Mouse (Mus musculus) liver, postnatal 0 days (tissue): Measurements from ENCODE around the gene U2af2. TPM values are rescaled to one million over a fixed set of nuclear protein-coding genes. Genes with fewer than 3 reads are reported as not detected.
A peak's percentile ranks its signal among the peaks of the same experiment; 100 is the strongest.

Experiments used
- ATAC-seq: fragments of 200-750 bp; cut with Nextera tagmentation; 2 replicates; pipeline ENCODE4 v1.8.0; 2017; ENCODE audit warnings: mild to moderate bottlenecking, moderate library complexity
- DNase-seq: peaks from one replicate; pipeline ENCODE4 v3.0.0-alpha.2; 2016
- H3K27ac ChIP-seq: fragments of 300-500 bp; sonication (generic); 2 replicates; pipeline ENCODE4 v1.5.1; 2014; ENCODE audit warnings: antibody characterized with exemption, moderate library complexity, mild to moderate bottlenecking, low read depth
- H3K27me3 ChIP-seq: fragments of 300-500 bp; sonication (generic); 2 replicates; pipeline ENCODE4 v1.6.1; 2014; ENCODE audit warnings: low read length, control low read depth, mixed read lengths; ENCODE audit not compliant: insufficient read depth
- H3K36me3 ChIP-seq: fragments of 300-500 bp; sonication (generic); replicated peaks from 2 replicates; pipeline ENCODE4 v1.6.1; 2014; ENCODE audit warnings: mild to moderate bottlenecking, control low read depth, low read length, moderate library complexity, mixed read lengths; ENCODE audit not compliant: insufficient read depth
- H3K4me1 ChIP-seq: fragments of 300-500 bp; sonication (generic); 2 replicates; pipeline ENCODE4 v1.6.1; 2014; ENCODE audit warnings: antibody characterized with exemption, mild to moderate bottlenecking, control low read depth; ENCODE audit not compliant: insufficient read depth
- H3K4me2 ChIP-seq: fragments of 300-500 bp; sonication (generic); 2 replicates; pipeline ENCODE4 v1.6.1; 2014; ENCODE audit warnings: low read depth, mild to moderate bottlenecking, low read length, moderate library complexity, mixed read lengths
- H3K4me3 ChIP-seq: fragments of 300-500 bp; sonication (generic); 2 replicates; pipeline ENCODE4 v1.5.1; 2014; ENCODE audit warnings: low read depth, low read length
- H3K9ac ChIP-seq: fragments of 300-500 bp; sonication (generic); replicated peaks from 2 replicates; pipeline ENCODE4 v1.6.1; 2014; ENCODE audit warnings: mild to moderate bottlenecking, moderate library complexity
- H3K9me3 ChIP-seq: fragments of 300-500 bp; sonication (generic); 2 replicates; pipeline ENCODE4 v1.6.1; 2016; ENCODE audit warnings: mild to moderate bottlenecking, control low read depth, low read length, mixed read lengths
- CTCF ChIP-seq: sonication (generic); IDR thresholded peaks from 2 replicates; pipeline ENCODE4 v1.5.1; 2016; ENCODE audit warnings: antibody characterized with exemption, low read depth
- EP300 ChIP-seq: IDR thresholded peaks from 2 replicates; pipeline ENCODE4 v1.6.1; 2016; ENCODE audit warnings: antibody characterized with exemption, low read depth, mild to moderate bottlenecking
- WGBS: fragments of 180-500 bp; shearing (Covaris S2); extraction: QIAGEN DNeasy Blood & Tissue Kit; methylation state at CpG from one replicate; pipeline ENCODE4 v1.1.7; 2014; ENCODE audit not compliant: insufficient replicate concordance; 5-methylcytosine and 5-hydroxymethylcytosine counted together
- polyA plus RNA-seq: library from polyadenylated mRNA; unstranded; fragments of >200 nt; fragmentation: Nextera tagmentation; extraction: Ambion mirVana; gene quantifications from 2 replicates; pipeline ENCODE4 v1.2.1, GENCODE M21; 2015

The U2af2 gene
- polyA plus RNA-seq, 1 experiment from 2014 or later, result 36.8 TPM

DNA sequence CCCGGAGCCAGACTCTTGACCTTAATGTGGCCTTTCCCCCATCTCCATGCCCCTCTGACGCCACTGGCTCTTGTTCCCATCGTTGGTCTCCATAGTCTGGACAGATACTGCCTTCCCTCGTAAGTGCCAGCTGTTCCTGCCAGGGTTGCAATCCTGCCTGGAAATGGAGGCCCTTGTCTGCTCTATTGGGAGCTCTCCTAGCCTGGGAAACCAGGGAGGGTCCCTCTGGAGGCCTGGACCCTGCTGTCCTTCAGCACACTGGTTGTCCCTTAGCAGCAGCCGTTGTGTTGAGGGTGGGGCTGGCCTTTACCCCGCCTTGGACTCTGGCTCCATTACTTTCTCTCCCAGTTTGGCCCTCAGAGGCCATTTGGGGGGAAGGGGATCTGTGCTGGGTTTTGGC, 30.4 kb downstream of the U2af2 start:
- no peak overlapping the region for H3K9ac ChIP-seq
- no peak for TF ChIP-seq EP300
- TF ChIP-seq CTCF, result no peak
- H3K27ac ChIP-seq, result no peak overlapping the region
- 91% methylated on average over 6 of the region's 6 CpGs for WGBS
- DNase-seq (no peak), ATAC-seq (no peak)
- no peaks in the 10 kb centered on the region for H3K27me3 ChIP-seq
- H3K36me3 ChIP-seq, result peaks cover 83% of the 10 kb centered on the region
- no peak overlapping the region for H3K4me3 ChIP-seq
- no peaks in the 10 kb centered on the region for H3K9me3 ChIP-seq
- no peak overlapping the region for H3K4me2 ChIP-seq
- peaks cover 12% of the 10 kb centered on the region for H3K4me1 ChIP-seq

DNA sequence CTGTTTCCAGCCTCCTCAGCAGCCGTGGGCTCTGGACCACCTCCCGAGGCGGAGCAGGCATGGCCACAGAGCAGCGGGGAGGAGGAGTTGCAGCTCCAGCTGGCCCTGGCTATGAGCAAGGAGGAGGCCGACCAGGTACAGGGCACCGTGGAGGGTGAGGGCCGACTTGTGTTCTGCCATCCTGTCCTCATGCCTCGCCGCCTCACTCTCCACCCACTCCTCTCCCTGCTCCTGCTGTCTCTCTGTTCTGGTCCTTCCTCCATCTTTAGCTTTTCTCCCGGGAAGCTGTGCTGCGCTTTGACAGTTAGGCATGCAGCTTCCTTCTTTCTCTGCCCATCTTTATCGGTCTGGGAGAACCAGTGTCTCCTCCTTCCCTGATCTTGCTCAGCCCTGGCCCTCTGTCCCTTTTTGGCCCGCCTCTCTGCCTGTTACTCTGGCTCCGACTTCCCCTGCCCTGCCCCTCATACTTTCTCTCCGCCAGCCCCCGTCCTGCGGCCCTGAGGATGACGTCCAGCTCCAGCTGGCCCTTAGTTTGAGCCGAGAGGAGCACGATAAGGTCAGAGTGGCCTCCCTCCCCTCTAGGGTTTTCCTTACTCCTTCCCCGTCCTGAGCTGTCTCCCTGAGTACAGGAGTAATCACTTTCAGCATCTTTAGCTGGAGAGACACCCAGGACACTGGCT, 31.0 kb downstream of the U2af2 start:
- WGBS, result 87% methylated on average over 21 of the region's 21 CpGs
- no peaks in the 10 kb centered on the region for H3K9me3 ChIP-seq
- DNase-seq (no peak), ATAC-seq (no peak)
- no peak overlapping the region for H3K9ac ChIP-seq
- peaks cover 12% of the 10 kb centered on the region for H3K4me1 ChIP-seq
- no peaks in the 10 kb centered on the region for H3K27me3 ChIP-seq
- H3K4me2 ChIP-seq, result no peak overlapping the region
- H3K4me3 ChIP-seq, result no peak overlapping the region
- H3K36me3 ChIP-seq, result peaks cover 84% of the 10 kb centered on the region
- TF ChIP-seq EP300 (no peak), CTCF (no peak)
- no peak overlapping the region for H3K27ac ChIP-seq

DNA sequence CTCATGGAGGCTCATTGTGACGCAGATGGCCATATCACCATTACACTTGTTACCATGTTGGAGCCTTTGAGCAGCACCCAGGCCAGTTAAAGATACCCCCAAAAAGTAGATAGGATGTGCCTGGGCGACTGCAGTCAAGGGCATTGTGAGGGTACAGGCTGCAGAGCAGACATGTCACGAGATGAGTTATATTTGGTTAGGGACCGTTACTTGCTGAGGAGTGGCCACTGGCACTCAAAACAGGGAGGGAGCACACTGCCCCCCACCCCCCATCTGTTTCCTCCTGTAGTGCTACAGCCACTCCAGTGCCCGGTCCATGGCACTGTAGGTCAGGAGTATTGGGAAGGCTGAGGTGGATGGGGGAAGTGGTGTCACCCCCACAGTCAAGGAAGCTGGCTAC, 36.8 kb downstream of the U2af2 start:
- 78% methylated on average over 5 of the region's 5 CpGs for WGBS
- no peak for ATAC-seq

DNA sequence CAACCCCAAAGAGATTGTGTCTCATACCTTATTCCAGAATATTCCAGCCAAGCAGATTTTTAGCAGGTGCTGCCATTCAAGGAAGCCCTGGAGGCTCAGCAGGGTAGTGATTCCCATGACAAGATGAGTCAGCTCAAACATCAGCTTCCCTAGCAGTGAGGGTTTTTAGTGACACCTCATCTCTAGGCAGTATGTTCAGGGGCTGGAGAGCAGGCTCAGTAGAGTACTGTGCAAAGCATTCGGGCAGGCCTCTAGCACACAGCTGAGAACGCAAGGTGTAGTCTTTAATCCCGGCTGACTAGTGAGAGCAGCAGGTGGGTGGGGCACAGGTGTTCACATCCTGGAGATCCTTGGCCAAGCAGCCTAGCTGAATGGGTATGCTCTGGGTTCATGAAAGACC, 37.9 kb downstream of the U2af2 start:
- WGBS, result 74% methylated on average over 3 of the region's 3 CpGs
- Histone ChIP-seq H3K4me3 (no peak overlapping the region), H3K9ac (no peak overlapping the region), H3K27me3 (no peaks in the 10 kb centered on the region), H3K36me3 (peaks cover 39% of the 10 kb centered on the region), H3K4me2 (no peak overlapping the region), H3K27ac (no peak overlapping the region), H3K4me1 (peaks cover 3% of the 10 kb centered on the region; the same call in 1 of the 2 replicates), H3K9me3 (no peaks in the 10 kb centered on the region)
- DNase-seq (no peak), ATAC-seq (no peak)
- TF ChIP-seq EP300, result no peak
- no peak for TF ChIP-seq CTCF

More for the DNA sequence above, 36.8 kb downstream of the U2af2 start:
- no peak overlapping the region for H3K4me2 ChIP-seq
- no peak overlapping the region for H3K9ac ChIP-seq
- no peak for DNase-seq
- no peaks in the 10 kb centered on the region for H3K9me3 ChIP-seq
- H3K4me1 ChIP-seq, result peaks cover 3% of the 10 kb centered on the region; the same call in 1 of the 2 replicates
- H3K27ac ChIP-seq, result no peak overlapping the region
- H3K36me3 ChIP-seq, result peaks cover 50% of the 10 kb centered on the region
- no peak overlapping the region for H3K4me3 ChIP-seq
- H3K27me3 ChIP-seq, result no peaks in the 10 kb centered on the region
- TF ChIP-seq EP300 (no peak), CTCF (no peak)

DNA sequence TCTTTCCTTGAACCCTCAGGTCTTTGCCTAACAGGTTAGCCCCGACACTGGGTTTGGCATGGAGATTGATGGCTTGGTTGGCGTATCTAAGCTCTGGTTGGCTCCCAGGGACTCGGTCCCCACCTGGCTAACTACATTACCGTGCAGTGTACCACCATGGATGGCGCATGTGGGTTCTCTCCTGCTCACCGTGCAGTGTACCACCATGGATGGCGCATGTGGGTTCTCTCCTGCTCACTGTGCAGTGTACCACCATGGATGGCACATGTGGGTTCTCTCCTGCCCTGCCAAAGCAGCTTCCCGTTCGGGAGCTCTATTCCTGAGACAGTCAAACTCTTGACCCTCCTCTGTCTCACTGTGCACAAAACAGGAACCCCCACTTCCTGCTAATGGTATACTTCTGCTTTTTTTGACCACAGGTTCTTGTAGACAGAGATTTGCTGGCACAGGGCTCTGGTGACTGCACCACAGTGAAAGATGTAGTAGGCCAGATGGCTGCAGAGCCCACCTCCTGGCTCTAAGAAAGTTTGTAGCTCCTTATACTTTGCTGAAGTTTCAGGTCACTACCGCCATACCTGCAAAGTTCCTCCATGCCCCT, 39.2 kb downstream of the U2af2 start:
- Histone ChIP-seq H3K4me1 (peaks cover 3% of the 10 kb centered on the region; the same call in 1 of the 2 replicates), H3K4me3 (no peak overlapping the region), H3K27ac (0 out of 2 replicates have a peak overlapping the region, but pooled peaks have one; percentile 24), H3K4me2 (no peak overlapping the region), H3K27me3 (no peaks in the 10 kb centered on the region), H3K9me3 (no peaks in the 10 kb centered on the region), H3K36me3 (peaks cover 26% of the 10 kb centered on the region), H3K9ac (no peak overlapping the region)
- ATAC-seq (peak; percentile 67), DNase-seq (peak; percentile 39)
- TF ChIP-seq EP300 (no peak), CTCF (no peak)
- 34% methylated on average over 10 of the region's 10 CpGs for WGBS

DNA sequence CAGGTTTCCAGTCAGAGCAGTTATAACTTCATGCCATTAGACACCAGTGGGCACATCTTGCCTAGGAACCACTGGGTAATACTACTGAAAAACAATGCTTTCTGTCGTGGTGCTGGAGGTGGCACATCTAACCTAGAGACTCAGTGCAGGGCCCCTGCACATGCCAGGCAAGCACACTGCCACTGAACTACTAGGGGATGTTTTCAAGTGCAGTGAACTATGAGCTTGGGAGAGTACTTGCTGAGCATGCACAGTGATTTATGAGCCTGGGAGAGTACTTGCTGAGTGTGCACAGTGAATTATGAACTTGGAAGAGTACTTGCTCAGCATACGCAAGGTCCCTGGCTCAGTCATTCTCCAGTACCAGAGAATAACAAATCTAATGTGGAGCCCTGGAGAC, 40.6 kb downstream of the U2af2 start:
- 81% methylated on average over 2 of the region's 2 CpGs for WGBS
- Histone ChIP-seq H3K9ac (no peak overlapping the region), H3K36me3 (peaks cover 14% of the 10 kb centered on the region), H3K4me1 (peaks cover 3% of the 10 kb centered on the region; the same call in 1 of the 2 replicates), H3K4me2 (no peak overlapping the region), H3K27me3 (no peaks in the 10 kb centered on the region), H3K4me3 (no peak overlapping the region), H3K27ac (no peak overlapping the region), H3K9me3 (no peaks in the 10 kb centered on the region)
- DNase-seq, result no peak
- ATAC-seq, result no peak
- TF ChIP-seq CTCF (no peak), EP300 (no peak)
